Mouse (Mus musculus) megakaryocyte, embryonic 14.5 days (primary cell): ENCODE measurements around the gene Gda. TPM values are rescaled to one million over a fixed set of nuclear protein-coding genes. Genes with fewer than 3 reads are reported as not detected.

Experiments
- H3K27me3 ChIP-seq: replicated peaks from 2 replicates; pipeline ENCODE3; 2012; ENCODE audit warnings: inconsistent platforms
- H3K36me3 ChIP-seq: replicated peaks from 2 replicates; pipeline ENCODE3; 2012; ENCODE audit warnings: low read length, inconsistent platforms, mixed read lengths
- H3K4me1 ChIP-seq: 2 replicates; pipeline ENCODE4 v1.6.1; 2012; ENCODE audit warnings: inconsistent platforms
- H3K4me3 ChIP-seq: replicated peaks from 2 replicates; pipeline ENCODE3; 2012; ENCODE audit warnings: moderate library complexity, mild to moderate bottlenecking, inconsistent platforms
- H3K9me3 ChIP-seq: 2 replicates; pipeline ENCODE4 v1.6.1; 2012; ENCODE audit warnings: inconsistent platforms
- FLI1 ChIP-seq: IDR thresholded peaks from 2 replicates; pipeline ENCODE4 v1.6.1; 2012; ENCODE audit warnings: low read length, inconsistent platforms, mixed read lengths
- GATA1 ChIP-seq: IDR thresholded peaks from 3 replicates; pipeline ENCODE4 v1.6.1; 2012; ENCODE audit warnings: mixed read lengths, low read length, inconsistent platforms, borderline replicate concordance
- polyA plus RNA-seq: library from polyadenylated mRNA; stranded (reverse); fragments of >175 nt; gene quantifications from 2 replicates; pipeline ENCODE4 v1.2.3, GENCODE M21; 2012; ENCODE audit warnings: low replicate concordance; ENCODE audit not compliant: insufficient read depth

Gene Gda
- polyA plus RNA-seq, 1 experiment = 2.8 TPM

GRCm38 (mm10) chr19:21461221-21461960, 11.9 kb downstream of the Gda start:
- TF ChIP-seq GATA1 = no peak
- no peak for TF ChIP-seq FLI1
- Histone ChIP-seq H3K27me3 (no peaks in the 10 kb centered on the region), H3K36me3 (peaks cover 97% of the 10 kb centered on the region), H3K9me3 (peaks cover 17% of the 10 kb centered on the region), H3K4me3 (no peak overlapping the region), H3K4me1 (peaks cover 50% of the 10 kb centered on the region)

- TF ChIP-seq FLI1 (no peak), GATA1 (no peak)
- Histone ChIP-seq H3K4me3 (no peak overlapping the region), H3K9me3 (peaks cover 17% of the 10 kb centered on the region)
Observed at GRCm38 (mm10) chr19:21457461-21457860, 15.8 kb downstream of the Gda start.

GRCm38 (mm10) chr19:21441787-21442186, 31.5 kb downstream of the Gda start:
- H3K4me1 ChIP-seq = peaks cover 89% of the 10 kb centered on the region
- no peaks in the 10 kb centered on the region for H3K9me3 ChIP-seq
- H3K36me3 ChIP-seq = peaks cover 52% of the 10 kb centered on the region
- peak overlapping the region; percentile 38 for H3K4me3 ChIP-seq
- no peaks in the 10 kb centered on the region for H3K27me3 ChIP-seq
- no peak for TF ChIP-seq FLI1
- TF ChIP-seq GATA1 = no peak

More at GRCm38 (mm10) chr19:21457461-21457860, 15.8 kb downstream of the Gda start:
- Histone ChIP-seq H3K4me1 (peaks cover 72% of the 10 kb centered on the region), H3K27me3 (no peaks in the 10 kb centered on the region), H3K36me3 (peaks cover 97% of the 10 kb centered on the region)

GRCm38 (mm10) chr19:21440841-21441240, 32.4 kb downstream of the Gda start:
- H3K36me3 ChIP-seq = peaks cover 44% of the 10 kb centered on the region
- no peaks in the 10 kb centered on the region for H3K9me3 ChIP-seq
- TF ChIP-seq GATA1 (no peak), FLI1 (no peak)
- H3K4me3 ChIP-seq = no peak overlapping the region
- no peaks in the 10 kb centered on the region for H3K27me3 ChIP-seq
- H3K4me1 ChIP-seq = peaks cover 88% of the 10 kb centered on the region

- no peaks in the 10 kb centered on the region for H3K9me3 ChIP-seq
- peaks cover 42% of the 10 kb centered on the region for H3K36me3 ChIP-seq
- TF ChIP-seq GATA1 (no peak), FLI1 (no peak)
- H3K27me3 ChIP-seq = no peaks in the 10 kb centered on the region
- H3K4me3 ChIP-seq = no peak overlapping the region
- peaks cover 90% of the 10 kb centered on the region for H3K4me1 ChIP-seq
Observed at GRCm38 (mm10) chr19:21439141-21439737, 34.0 kb downstream of the Gda start.

GRCm38 (mm10) chr19:21436566-21436965, 36.7 kb downstream of the Gda start:
- TF ChIP-seq GATA1 (no peak), FLI1 (no peak)
- H3K4me1 ChIP-seq = peaks cover 87% of the 10 kb centered on the region
- H3K36me3 ChIP-seq = peaks cover 50% of the 10 kb centered on the region
- no peaks in the 10 kb centered on the region for H3K9me3 ChIP-seq
- peak overlapping the region; percentile 74 for H3K4me3 ChIP-seq
- no peaks in the 10 kb centered on the region for H3K27me3 ChIP-seq

GRCm38 (mm10) chr19:21433348-21433747, 39.9 kb downstream of the Gda start:
- Histone ChIP-seq H3K4me1 (peaks cover 80% of the 10 kb centered on the region), H3K4me3 (no peak overlapping the region)

GRCm38 (mm10) chr19:21432879-21433278, 40.4 kb downstream of the Gda start:
- no peak overlapping the region for H3K4me3 ChIP-seq
- peaks cover 76% of the 10 kb centered on the region for H3K4me1 ChIP-seq
- no peaks in the 10 kb centered on the region for H3K27me3 ChIP-seq
- peaks cover 69% of the 10 kb centered on the region for H3K36me3 ChIP-seq
- TF ChIP-seq FLI1 (no peak), GATA1 (no peak)
- H3K9me3 ChIP-seq = no peaks in the 10 kb centered on the region

More at GRCm38 (mm10) chr19:21433348-21433747, 39.9 kb downstream of the Gda start:
- Histone ChIP-seq H3K9me3 (no peaks in the 10 kb centered on the region), H3K27me3 (no peaks in the 10 kb centered on the region), H3K36me3 (peaks cover 67% of the 10 kb centered on the region)
- TF ChIP-seq GATA1 (no peak), FLI1 (no peak)

- H3K4me3 ChIP-seq = no peak overlapping the region
- TF ChIP-seq GATA1 (no peak), FLI1 (no peak)
- H3K9me3 ChIP-seq = no peaks in the 10 kb centered on the region
- peaks cover 70% of the 10 kb centered on the region for H3K4me1 ChIP-seq
- H3K27me3 ChIP-seq = no peaks in the 10 kb centered on the region
- peaks cover 71% of the 10 kb centered on the region for H3K36me3 ChIP-seq
Observed at GRCm38 (mm10) chr19:21432286-21432685, 41.0 kb downstream of the Gda start.

GRCm38 (mm10) chr19:21425391-21425790, 47.9 kb downstream of the Gda start:
- Histone ChIP-seq H3K4me3 (no peak overlapping the region), H3K9me3 (no peaks in the 10 kb centered on the region), H3K27me3 (no peaks in the 10 kb centered on the region), H3K4me1 (peaks cover 32% of the 10 kb centered on the region), H3K36me3 (peaks cover 100% of the 10 kb centered on the region)
- TF ChIP-seq FLI1 (no peak), GATA1 (no peak)
